Mouse (Mus musculus) cerebellum, postnatal 25 days (tissue): Measurements from ENCODE around the gene Gnaq.
A peak's percentile ranks its signal among the peaks of the same experiment; 100 is the strongest.

Source experiments
- DNase-seq, 2 experiments: peaks; one replicate each; pipeline ENCODE4 v3.0.0; 2021; ENCODE audit warnings: mixed read lengths in 2 of 2

Gene Gnaq

DNA sequence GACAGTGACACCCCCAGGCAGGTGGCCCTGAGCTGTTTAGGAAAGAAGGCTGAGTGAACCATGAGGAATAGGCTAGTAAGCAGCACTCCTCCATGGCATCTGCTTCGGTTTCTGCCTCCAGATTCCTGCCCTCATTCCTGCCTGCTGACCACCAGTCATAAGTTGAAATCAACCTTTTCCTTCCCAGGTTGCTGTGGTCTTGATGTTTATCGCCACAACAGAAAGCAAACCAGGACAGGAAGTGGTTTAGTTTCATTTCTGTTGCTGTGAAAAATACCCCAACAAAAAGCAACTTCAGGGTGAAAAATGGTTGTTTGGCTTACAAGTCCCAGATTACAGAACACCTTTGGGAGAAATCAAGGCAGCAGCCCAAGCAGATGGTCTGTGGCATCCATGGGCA is 249.8 kb downstream of the Gnaq start:
- DNase-seq, result no peak

DNA sequence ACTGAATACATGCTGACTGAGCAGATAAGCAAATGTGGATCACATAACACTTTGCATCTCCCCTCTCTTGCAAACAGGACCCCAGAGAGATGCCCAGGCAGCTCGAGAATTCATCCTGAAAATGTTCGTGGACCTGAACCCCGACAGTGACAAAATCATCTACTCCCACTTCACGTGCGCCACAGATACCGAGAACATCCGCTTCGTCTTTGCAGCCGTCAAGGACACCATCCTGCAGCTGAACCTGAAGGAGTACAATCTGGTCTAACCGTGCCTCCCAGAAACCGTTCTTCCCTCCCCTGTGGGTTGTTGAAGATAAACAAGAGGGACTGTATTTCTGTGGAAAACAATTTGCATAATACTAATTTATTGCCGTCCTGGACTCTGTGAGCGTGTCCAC is 250.5 kb downstream of the Gnaq start:
- DNase-seq, result no peak

DNA sequence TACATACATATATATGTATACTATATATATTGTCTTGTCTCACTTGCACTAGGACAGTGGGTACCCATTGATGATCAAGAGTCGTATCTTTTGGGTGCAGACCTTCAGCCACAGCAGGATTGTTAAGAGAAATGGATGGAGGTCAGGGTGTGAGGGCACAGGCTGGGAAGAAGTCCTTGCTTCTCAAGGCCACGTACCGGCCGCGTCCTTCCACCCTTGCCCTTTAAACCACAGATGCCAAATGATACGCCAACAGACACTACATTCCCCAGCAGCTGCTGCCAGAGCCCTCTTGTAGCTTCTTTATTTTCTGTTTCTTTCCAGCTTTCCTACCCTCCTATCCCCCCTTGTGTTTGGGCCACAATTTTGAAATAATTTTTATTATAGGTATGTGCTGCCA is 251.5 kb downstream of the Gnaq start:
- DNase-seq, result no peak

DNA sequence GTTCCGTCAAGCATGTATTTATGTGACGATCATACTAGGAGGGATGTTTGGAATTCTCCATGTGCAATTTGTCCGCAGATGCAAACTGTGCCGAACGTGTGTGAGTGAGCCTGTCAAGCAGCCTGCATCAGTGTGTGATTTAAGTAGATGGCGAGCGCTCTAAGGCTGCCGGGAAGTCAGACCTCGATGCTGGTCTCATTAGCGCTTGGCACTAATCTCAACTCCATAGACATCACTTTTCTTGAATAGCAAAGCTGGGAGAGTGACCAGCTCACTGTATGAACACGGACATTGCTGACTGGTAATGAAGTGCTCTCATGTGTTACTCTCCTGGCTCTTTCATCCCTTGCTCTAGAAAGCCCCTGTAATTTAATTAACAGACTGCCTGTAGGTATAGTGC is 252.3 kb downstream of the Gnaq start:
- DNase-seq, result no peak

DNA sequence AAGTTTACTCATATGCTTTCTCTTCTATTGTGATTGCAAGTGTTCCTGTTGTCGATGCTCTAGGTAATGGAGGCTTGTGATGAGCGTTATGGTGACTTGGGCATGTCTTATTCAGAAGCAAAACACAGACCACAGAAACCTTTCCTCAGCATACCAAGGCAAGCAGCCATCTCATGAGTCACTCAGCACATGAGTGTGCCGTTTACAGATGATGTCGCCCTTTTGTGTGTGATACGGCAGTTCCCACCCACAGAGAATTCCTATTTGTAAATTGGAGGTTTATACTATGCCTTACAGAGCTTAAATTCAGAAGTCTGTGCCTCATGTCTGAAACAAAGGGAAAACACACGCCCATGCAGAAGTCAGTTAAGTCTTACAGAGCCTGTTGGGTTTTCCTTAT is 253.9 kb downstream of the Gnaq start:
- no peak for DNase-seq

DNA sequence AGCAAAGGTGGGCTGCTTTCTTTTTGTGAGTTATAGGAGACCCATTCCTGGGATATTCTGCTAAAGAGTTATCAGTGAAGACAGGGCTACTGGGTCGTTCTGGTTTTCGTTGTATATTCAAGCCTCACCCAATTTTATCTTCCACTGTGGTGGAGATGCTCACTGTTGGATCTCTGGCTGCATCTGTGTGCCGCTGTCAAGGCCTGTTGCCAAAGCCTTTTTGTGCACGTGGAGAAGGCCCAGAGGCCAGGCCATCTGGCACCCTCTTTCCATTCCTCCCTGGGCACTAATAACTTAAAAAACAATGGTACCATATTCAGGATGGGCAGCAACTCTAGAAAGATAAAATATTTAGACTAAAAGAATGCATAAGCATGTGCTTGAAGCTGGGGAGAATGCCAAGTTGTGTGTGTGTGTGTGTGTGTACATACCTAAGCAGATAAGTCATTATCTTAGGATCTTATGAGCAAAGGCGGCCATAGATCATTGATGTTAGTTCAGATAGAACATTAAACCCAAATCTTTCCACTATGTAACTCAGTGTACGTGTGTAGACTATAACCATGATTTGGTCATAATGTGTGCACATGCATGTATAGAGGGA is 257.7 kb downstream of the Gnaq start:
- DNase-seq, result no peak

DNA sequence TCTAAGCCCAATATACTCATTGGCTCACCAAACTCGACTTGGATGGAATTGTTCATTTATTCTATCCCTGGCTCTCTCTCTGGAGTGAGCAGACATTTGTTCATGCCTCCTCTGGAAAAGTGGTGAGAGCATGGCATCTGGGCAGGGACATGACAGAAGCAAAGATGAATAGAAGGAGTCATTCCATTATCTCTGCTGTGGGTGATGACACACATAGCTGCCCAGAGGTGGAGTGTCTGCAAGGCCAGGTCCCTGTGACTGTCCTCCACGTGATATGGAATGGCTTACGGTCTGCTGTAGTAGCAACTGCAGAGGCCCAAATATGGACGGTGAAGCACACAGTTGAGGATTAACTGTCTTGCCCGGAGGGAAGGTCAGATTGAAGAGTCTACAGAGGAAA is 261.8 kb downstream of the Gnaq start:
- no peak for DNase-seq

DNA sequence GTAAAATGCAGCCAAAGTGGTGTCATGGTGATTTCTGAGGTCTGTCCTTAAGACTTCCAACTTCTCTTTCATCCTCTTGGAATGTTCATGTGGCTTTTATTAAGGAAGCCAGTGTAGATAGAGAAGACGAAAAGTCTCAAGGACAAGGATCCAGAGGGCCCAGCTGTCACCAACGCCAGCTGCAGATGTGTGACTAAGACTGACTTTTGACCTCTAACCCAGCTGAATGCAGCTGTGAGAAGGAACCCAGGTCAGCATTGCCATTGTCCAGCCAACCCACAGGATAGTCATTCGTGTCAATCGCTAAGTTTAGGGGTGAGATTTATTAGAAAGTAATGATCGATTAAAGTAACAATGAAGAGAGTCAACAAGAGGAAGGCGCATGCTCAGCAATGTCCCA is 270.5 kb downstream of the Gnaq start:
- DNase-seq, result no peak

DNA sequence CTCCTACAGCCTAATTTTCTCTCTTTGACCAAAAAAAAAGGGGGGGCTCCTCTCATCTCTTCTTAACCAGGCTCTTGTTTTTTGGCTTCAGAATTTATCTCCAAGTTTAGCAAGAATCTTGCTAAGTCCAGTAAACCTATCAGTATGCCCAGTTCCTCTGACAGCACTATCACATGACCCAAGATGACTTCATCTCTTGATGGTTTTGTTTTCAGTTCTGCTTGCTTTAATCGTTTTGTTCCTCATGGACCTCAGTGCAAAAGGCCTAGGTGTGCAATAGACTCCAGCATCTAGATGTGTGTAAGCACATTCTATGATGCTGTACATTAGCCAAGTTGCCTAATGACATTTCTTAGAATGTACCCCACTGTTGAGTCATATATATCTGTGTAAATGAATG is 275.1 kb downstream of the Gnaq start:
- DNase-seq, result no peak

DNA sequence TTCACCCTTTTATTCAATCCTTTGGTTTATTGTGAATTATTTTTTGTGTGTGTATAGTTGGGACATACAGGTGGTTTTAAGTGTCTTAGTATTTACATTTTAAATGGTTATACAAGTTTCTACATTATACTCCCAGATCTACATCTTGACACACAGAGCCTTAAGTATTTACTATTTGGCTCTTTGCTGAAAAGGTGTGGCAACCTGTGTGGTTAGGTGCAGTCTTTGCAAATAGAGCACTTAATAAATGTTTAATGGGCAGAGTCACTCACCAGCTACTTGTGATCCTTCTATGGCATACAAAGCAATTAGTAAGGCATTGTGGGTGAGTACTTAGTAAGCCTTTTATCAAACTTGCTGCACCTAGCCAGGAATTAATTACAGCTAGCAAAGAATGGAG is 278.7 kb downstream of the Gnaq start:
- no peak for DNase-seq

DNA sequence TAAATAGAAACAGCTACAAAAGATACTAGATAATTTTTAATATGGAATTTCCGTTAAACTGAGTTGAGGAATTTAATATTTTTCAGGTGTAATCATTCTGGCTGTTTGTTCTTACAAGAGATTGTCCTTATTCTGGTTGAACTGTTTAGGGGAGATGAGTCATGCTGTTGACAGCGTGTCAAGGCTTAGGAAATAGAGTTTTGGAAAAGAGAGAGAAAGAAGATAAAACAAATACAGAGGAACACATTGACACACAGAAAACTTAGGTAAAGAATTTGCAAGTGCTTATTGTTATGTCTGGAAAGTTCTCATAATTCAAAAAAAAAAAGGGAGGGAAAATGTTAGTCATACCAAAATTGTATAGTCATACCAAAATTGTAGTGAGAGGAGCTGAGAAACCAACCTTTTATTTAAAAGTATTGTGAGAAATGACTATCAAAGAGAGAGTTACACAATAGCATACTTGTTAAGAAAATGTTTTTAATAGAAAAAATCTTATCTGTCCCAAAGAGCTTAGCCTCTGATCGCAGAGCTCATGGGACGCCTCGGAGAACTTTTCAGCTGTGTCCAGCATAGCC is 285.5 kb downstream of the Gnaq start:
- DNase-seq, result no peak

DNA sequence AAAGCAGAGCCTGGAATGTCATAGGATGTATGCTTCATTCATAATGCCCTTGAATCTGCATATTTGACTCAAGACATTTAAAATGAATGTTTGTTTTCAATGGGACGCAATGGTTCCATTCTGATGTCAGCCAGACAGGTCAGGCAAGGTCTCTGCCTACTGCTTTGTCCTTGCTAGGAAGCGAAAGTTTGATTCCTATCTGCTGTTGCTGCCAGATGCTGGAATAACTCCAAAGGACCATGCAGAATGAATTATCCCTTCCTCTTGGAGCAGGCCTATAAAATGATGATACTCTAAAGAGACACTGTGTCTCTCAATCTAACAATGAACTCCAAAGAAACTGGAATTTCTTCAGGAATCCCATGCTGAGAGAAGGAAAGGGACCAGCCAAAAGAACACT is 293.0 kb downstream of the Gnaq start:
- DNase-seq, result no peak

DNA sequence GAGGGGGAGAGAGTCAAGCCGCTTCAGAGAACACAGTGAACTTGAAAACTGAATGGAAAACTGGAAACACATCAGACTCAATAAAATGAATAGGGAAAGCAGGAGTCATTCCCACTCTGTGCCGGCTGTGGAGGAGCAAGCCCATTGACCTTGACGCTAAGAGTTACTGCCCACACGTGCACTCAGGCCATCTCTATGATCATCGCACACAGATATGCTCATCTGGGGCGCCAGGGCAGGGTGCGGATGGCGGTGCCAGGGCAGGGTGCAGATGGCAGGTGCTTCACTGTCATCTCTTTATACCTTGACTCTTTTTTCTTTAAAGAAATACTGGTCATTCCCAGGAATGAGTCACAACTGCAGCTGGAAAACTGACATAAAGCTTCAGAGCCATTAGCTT is 298.7 kb downstream of the Gnaq start:
- DNase-seq, result no peak

DNA sequence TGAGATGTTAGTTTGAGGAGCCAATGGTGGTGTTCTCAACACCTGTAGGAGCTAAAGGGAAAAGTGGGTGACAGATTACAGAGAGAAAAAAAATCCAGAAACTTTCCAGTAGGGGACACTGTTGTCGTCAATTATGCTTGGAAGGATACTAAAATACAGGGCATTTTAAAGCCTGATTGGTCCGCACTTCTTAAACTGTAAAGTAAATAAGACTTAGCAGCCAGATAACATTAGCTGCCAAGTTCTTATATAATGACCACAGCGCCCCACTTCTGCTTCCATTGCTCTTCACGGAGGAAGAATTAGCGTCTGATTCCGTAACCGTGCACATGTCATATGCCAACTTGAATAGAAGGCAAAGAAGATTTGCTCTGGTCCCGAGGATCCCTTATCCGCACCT is 302.2 kb downstream of the Gnaq start:
- DNase-seq, result peak in 1 of 2 experiments; percentile 7

DNA sequence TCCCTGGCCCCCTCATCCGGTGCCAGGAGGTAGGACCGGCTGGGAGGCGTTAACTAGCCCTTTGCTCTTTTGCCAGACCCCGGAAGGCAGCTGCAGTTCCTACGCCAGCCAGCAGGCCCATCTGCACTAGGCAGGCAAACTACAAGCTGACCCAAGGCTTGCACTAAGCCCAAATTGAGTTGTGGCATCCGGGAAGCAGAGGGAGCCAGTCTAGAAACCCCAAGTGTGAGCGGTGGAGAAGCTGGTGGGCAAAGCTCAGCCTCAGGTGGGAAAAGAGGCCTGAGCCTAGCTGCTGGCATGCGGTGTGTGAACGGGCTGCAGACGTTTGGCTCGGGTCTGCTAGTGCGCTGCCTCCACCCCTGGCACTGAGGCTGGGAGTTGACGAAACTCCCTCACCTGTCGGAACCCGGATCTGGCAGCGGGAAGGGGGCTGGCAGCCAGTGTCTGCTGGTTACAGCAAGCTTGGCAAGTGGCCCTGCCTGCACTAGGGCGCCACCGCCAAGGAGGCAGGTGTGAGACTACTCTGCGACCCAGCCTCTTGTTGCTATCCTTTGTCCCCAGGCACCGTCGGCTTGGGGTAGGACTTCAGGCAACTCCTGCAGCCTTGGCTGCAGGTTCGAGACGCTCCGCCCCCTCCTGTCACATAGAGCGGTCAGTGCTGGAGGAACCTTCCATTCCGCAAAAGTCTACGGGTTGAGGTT is 303.1 kb downstream of the Gnaq start, which contains the start of gene Gna14:
TSS of gene Gna14 (plus strand) at position 232 of the 701 bp plus-strand sequence.
- DNase-seq, result peak; percentile 54 to 72

DNA sequence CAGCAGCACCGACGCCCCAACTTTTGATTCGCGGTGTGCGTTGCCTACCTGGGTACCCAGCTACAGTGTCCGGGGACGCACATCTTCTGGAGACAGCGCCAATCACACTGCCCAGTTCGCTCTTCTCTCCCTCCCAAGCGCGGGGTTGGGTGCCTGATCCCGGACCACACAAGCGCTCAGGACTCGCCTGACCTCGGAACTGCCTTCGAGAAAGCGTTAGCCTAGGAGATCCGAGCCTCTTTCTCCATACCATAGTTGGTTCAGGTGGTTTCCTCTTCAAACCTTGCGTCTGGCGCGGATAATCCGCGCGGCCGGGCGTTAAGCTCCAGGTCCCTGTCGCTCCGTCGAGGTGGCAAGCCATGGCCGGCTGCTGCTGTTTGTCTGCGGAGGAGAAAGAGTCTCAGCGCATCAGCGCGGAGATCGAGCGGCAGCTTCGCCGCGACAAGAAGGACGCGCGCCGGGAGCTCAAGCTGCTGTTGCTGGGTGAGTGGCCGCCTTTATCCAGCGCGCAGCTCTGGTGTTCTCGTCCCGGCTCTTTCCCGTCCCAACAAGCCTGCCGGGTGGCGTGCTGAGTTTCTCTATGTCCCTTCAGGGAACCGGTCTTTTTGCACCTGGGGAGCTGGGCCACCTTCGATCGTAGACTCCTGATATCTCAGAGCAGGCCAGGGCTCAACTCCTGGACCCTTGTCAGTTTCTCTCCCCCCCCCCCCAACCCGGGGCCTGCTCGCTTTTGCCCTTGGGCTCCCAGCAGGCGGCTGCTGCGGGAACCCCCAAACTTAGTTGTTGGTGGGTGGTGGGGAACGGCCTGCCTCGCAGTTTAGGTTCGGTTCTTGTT is 303.9 kb downstream of the Gnaq start:
- DNase-seq, result peak; percentile 11 to 23
